7 mouse cellular contexts compared by ENCODE assay signal in genomic region chr7:24628685-24629610, GRCm38 (mm10). TPM values are rescaled to one million over a fixed set of nuclear protein-coding genes. Genes with fewer than 3 reads are reported as not detected.
A peak's percentile ranks its signal among the peaks of the same experiment; 100 is the strongest.
DNase-seq lines count a peak whose midpoint lies in the region; ATAC-seq lines count a peak whose summit lies in the region.

No protein-coding gene starts in this region.

- peak; percentile 54 for ATAC-seq in inflammation-experienced regulatory T-cells, adult 6 months
- peak; percentile 81 for ATAC-seq in midbrain, embryonic 16.5 days

- peaks cover 6% of the 10 kb centered on the region; the same call in 1 of the 2 replicates for H3K4me1 ChIP-seq in midbrain, embryonic 16.5 days (ENCODE audit: control insufficient read depth, insufficient read depth, low read length)

- H3K4me2 ChIP-seq in midbrain, embryonic 16.5 days (ENCODE audit: low read length) = peak overlapping the region; percentile 72

- no peak overlapping the region; the same call in 1 of the 2 replicates for H3K27ac ChIP-seq in midbrain, embryonic 16.5 days (ENCODE audit: low read length)

- peak overlapping the region; percentile 66 for H3K9ac ChIP-seq in midbrain, embryonic 16.5 days (ENCODE audit: low read depth, low read length)

- H3K9me3 ChIP-seq in midbrain, embryonic 16.5 days (replicated peaks; ENCODE audit: control insufficient read depth, low read length, poor library complexity, severe bottlenecking) = no peaks in the 10 kb centered on the region

- peak overlapping the region; percentile 36 for H3K4me3 ChIP-seq in midbrain, embryonic 16.5 days (ENCODE audit: low read depth, low read length)

- H3K36me3 ChIP-seq in midbrain, embryonic 16.5 days (ENCODE audit: control insufficient read depth, insufficient read depth, low read length) = no peaks in the 10 kb centered on the region

- DNase-seq in adrenal gland, adult (ENCODE audit: inconsistent age in 2 of 2, low spot score in 1 of 2) = peak; percentile 92 to 96
- peak; percentile 36 to 71 for DNase-seq in cerebellum, postnatal 25 days
- DNase-seq in gastrocnemius, postnatal 25 days = peak; percentile 84
- DNase-seq in liver = peak; percentile 92
- DNase-seq in spleen, postnatal 14 days (ENCODE audit: low spot score in 2 of 2) = peak; percentile 64 to 72

- 10% methylated on average over 27 of the region's 33 CpGs for WGBS in midbrain, embryonic 16.5 days

- H3K27me3 ChIP-seq in midbrain, embryonic 16.5 days (ENCODE audit: control insufficient read depth, insufficient read depth, low read depth, low read length) = no peaks in the 10 kb centered on the region

RNA-seq across cellular contexts. Expression of gene Lypd3, which starts 7.4 kb away (rescaled TPM):
- not detected for total RNA-seq in gastrocnemius, postnatal 25 days (2021)
- polyA plus RNA-seq in inflammation-experienced regulatory T-cells, adult 6 months (2017; shearing (Covaris generic)) = not detected
- polyA plus RNA-seq in midbrain, embryonic 16.5 days (2015; fragmentation: Nextera tagmentation; extraction: Ambion mirVana) = 0.36 and 0.45 TPM in 2 replicates

RNA-seq across cellular contexts. Expression of gene Phldb3, which starts 18.4 kb away (rescaled TPM):
- total RNA-seq in gastrocnemius, postnatal 25 days (2021) = under 1 TPM; 0.59 to 0.70 TPM
- polyA plus RNA-seq in inflammation-experienced regulatory T-cells, adult 6 months (2017; shearing (Covaris generic)) = 1 to 10 TPM in 1 of 3 experiments, under 1 TPM in 2; 0.22 to 1.2 (median 0.31) TPM
- polyA plus RNA-seq in midbrain, embryonic 16.5 days (2015; fragmentation: Nextera tagmentation; extraction: Ambion mirVana) = not detected in 2 replicates

RNA-seq across cellular contexts. Expression of gene Zfp575, which starts 41.5 kb away (rescaled TPM):
- under 1 TPM in 1 of 2 experiments, not detected in 1; 0.13 TPM for total RNA-seq in gastrocnemius, postnatal 25 days (2021)
- under 1 TPM in 2 of 3 experiments, not detected in 1; 0.13 to 0.20 TPM for polyA plus RNA-seq in inflammation-experienced regulatory T-cells, adult 6 months (2017; shearing (Covaris generic))
- 18.2 and 20.9 TPM in 2 replicates for polyA plus RNA-seq in midbrain, embryonic 16.5 days (2015; fragmentation: Nextera tagmentation; extraction: Ambion mirVana)

RNA-seq across cellular contexts. Expression of gene Ethe1, which starts 41.6 kb away (rescaled TPM):
- 10 to 100 TPM; 21.6 to 25.9 TPM for total RNA-seq in gastrocnemius, postnatal 25 days (2021)
- polyA plus RNA-seq in inflammation-experienced regulatory T-cells, adult 6 months (2017; shearing (Covaris generic)) = 10 to 100 TPM; 13.1 to 17.7 (median 17.6) TPM
- 26.5 and 30.7 TPM in 2 replicates for polyA plus RNA-seq in midbrain, embryonic 16.5 days (2015; fragmentation: Nextera tagmentation; extraction: Ambion mirVana)

RNA-seq across cellular contexts. Expression of gene Tex101, which starts 47.5 kb away (rescaled TPM):
- total RNA-seq in gastrocnemius, postnatal 25 days (2021) = not detected
- polyA plus RNA-seq in inflammation-experienced regulatory T-cells, adult 6 months (2017; shearing (Covaris generic)) = not detected
- not detected in 2 replicates for polyA plus RNA-seq in midbrain, embryonic 16.5 days (2015; fragmentation: Nextera tagmentation; extraction: Ambion mirVana)

Comparison
In these comparisons a context has a peak if more than half of its experiments do, and no peak if none do; other contexts are left out.
1. RNA of gene Zfp575, which starts 41.5 kb away (polyA plus RNA-seq): 18.2 to 20.9 TPM in midbrain, embryonic 16.5 days; 0.13 to 0.20 TPM in inflammation-experienced regulatory T-cells, adult 6 months; every median in the first group is over 10 times any median in the second.
2. Peak in every context shown above with its lines, with median percentiles within 50 percentile points of each other: DNase-seq.